Comparison of ENCODE assay signal across 8 mouse cellular contexts in genomic region chr4:57039127-57040031, GRCm38 (mm10). TPM values are rescaled to one million over a fixed set of nuclear protein-coding genes. Genes with fewer than 3 reads are reported as not detected.
DNase-seq lines count a peak whose midpoint lies in the region; ATAC-seq lines count a peak whose summit lies in the region.

No protein-coding gene starts in this region.

- DNase-seq in heart, adult 11 months, result no peak
- DNase-seq in brain, embryonic 18.5 days (ENCODE audit: low read depth, low spot score), result peak; percentile 24
- DNase-seq in limb, embryonic 11.5 days (ENCODE audit: low spot score), result peak; percentile 50
- DNase-seq in retina, postnatal 7 days (ENCODE audit: low read depth, low spot score), result peak; percentile 33
- DNase-seq in thymus, adult 18-20 months, result no peak

- H3K27me3 ChIP-seq in heart, embryonic 16.5 days (ENCODE audit: control insufficient read depth, insufficient read depth, low read length), result 0 out of 2 replicates have a peak, but pooled peaks cover 2% of the 10 kb centered on the region
- H3K27me3 ChIP-seq in forebrain, embryonic 12.5 days, result peaks cover 4% of the 10 kb centered on the region; the same call in 1 of the 2 replicates
- H3K27me3 ChIP-seq in limb, embryonic 11.5 days (ENCODE audit: control insufficient read depth, insufficient read depth, low read length), result no peaks in the 10 kb centered on the region

- H3K36me3 ChIP-seq in heart, embryonic 16.5 days (ENCODE audit: control insufficient read depth, insufficient read depth), result no peaks in the 10 kb centered on the region
- no peaks in the 10 kb centered on the region for H3K36me3 ChIP-seq in forebrain, embryonic 12.5 days (replicated peaks)
- H3K36me3 ChIP-seq in limb, embryonic 11.5 days (ENCODE audit: control insufficient read depth, insufficient read depth, low read length), result no peaks in the 10 kb centered on the region

- peak overlapping the region; percentile 26 for H3K4me2 ChIP-seq in heart, embryonic 16.5 days (ENCODE audit: low read depth, low read length)
- H3K4me2 ChIP-seq in forebrain, embryonic 12.5 days, result peak overlapping the region; percentile 68
- peak overlapping the region; percentile 39 for H3K4me2 ChIP-seq in limb, embryonic 11.5 days (ENCODE audit: low read depth, severe bottlenecking)

- H3K9ac ChIP-seq in heart, embryonic 16.5 days (ENCODE audit: low read length), result no peak overlapping the region
- peak overlapping the region; percentile 36; the same call in 1 of the 2 replicates for H3K9ac ChIP-seq in forebrain, embryonic 12.5 days
- peak overlapping the region; percentile 22; the same call in 1 of the 2 replicates for H3K9ac ChIP-seq in limb, embryonic 11.5 days (ENCODE audit: low read length)

- H3K27ac ChIP-seq in heart, embryonic 16.5 days (ENCODE audit: low read length), result no peak overlapping the region
- H3K27ac ChIP-seq in forebrain, embryonic 12.5 days, result no peak overlapping the region
- H3K27ac ChIP-seq in limb, embryonic 11.5 days (replicated peaks; ENCODE audit: low read depth, low read length), result no peak overlapping the region

- peaks cover 4% of the 10 kb centered on the region for H3K9me3 ChIP-seq in heart, embryonic 16.5 days (replicated peaks; ENCODE audit: control insufficient read depth, low read length)
- H3K9me3 ChIP-seq in forebrain, embryonic 12.5 days, result peaks cover 3% of the 10 kb centered on the region; the same call in 1 of the 2 replicates
- no peaks in the 10 kb centered on the region for H3K9me3 ChIP-seq in limb, embryonic 11.5 days (ENCODE audit: control insufficient read depth, low read length)

- no peak for ATAC-seq in heart, embryonic 16.5 days (replicated peaks; ENCODE audit: extremely low read depth, insufficient read depth, low FRiP score)
- peak; percentile 86 for ATAC-seq in forebrain, embryonic 12.5 days (ENCODE audit: low FRiP score)
- no peak for ATAC-seq in limb, embryonic 11.5 days (ENCODE audit: insufficient number of reproducible peaks, low FRiP score, low TSS enrichment, low read depth)
- ATAC-seq in megakaryocyte-erythroid progenitor cell, adult 5-6 weeks (replicated peaks; ENCODE audit: low FRiP score, low TSS enrichment, poor library complexity, severe bottlenecking), result no peak

- 0 out of 2 replicates have a peak overlapping the region, but pooled peaks have one; percentile 6 for H3K4me3 ChIP-seq in heart, embryonic 16.5 days (ENCODE audit: low read length)
- peak overlapping the region; percentile 38 for H3K4me3 ChIP-seq in forebrain, embryonic 12.5 days (replicated peaks)
- H3K4me3 ChIP-seq in limb, embryonic 11.5 days (ENCODE audit: low read depth, low read length), result no peak overlapping the region

- WGBS in heart, embryonic 16.5 days, result 12% methylated on average over 20 of the region's 23 CpGs
- 10% methylated on average over 20 of the region's 23 CpGs for WGBS in forebrain, embryonic 12.5 days
- 18% methylated on average over 23 of the region's 23 CpGs for WGBS in limb, embryonic 11.5 days

- 0 out of 2 replicates have a peak, but pooled peaks cover 4% of the 10 kb centered on the region for H3K4me1 ChIP-seq in heart, embryonic 16.5 days (ENCODE audit: control insufficient read depth, insufficient read depth, low read length)
- H3K4me1 ChIP-seq in forebrain, embryonic 12.5 days, result peaks cover 14% of the 10 kb centered on the region
- H3K4me1 ChIP-seq in limb, embryonic 11.5 days (ENCODE audit: control insufficient read depth, insufficient read depth, low read length), result peaks cover 7% of the 10 kb centered on the region

RNA-seq across cellular contexts. Expression of gene Frrs1l, which starts 49.2 kb away (rescaled TPM):
- polyA plus RNA-seq in heart, embryonic 16.5 days (2015; fragmentation: Nextera tagmentation; extraction: Ambion mirVana), result 0.14 and 0.36 TPM in 2 replicates
- polyA plus RNA-seq in forebrain, embryonic 12.5 days (2016; fragmentation: Nextera tagmentation; extraction: Ambion mirVana), result 9.7 and 10.2 TPM in 2 replicates
- polyA plus RNA-seq in limb, embryonic 11.5 days (2014; fragmentation: Nextera tagmentation; extraction: Ambion mirVana), result 0.43 and 0.51 TPM in 2 replicates
- not detected in 2 replicates for total RNA-seq in megakaryocyte-erythroid progenitor cell, adult 5-6 weeks (2014; fragmentation: Nextera tagmentation)
- not detected in 2 replicates for total RNA-seq in megakaryocyte-erythroid progenitor cell, adult 5-6 weeks (2017)

Comparison
In these comparisons a context has a peak if more than half of its experiments do, and no peak if none do; other contexts are left out.
1. DNase-seq: peak in brain, embryonic 18.5 days (single experiment), limb, embryonic 11.5 days (single experiment) and retina, postnatal 7 days (single experiment); none in heart, adult 11 months (single experiment) and thymus, adult 18-20 months (0 of 2).
2. Peak in every context shown above with its lines, with median percentiles within 50 percentile points of each other: H3K4me2 ChIP-seq.